Mouse (Mus musculus) bone marrow, adult 2 months (tissue): Measurements from ENCODE around the gene Sec14l4.

Experiments used
- CTCF ChIP-seq: fragments of 200-500 bp; IDR thresholded peaks from 2 replicates; pipeline ENCODE4 v1.5.1; 2011; ENCODE audit warnings: low read length, control low read depth; ENCODE audit not compliant: control insufficient read depth, insufficient read depth
- POLR2A ChIP-seq: fragments of 200-500 bp; IDR thresholded peaks from 2 replicates; pipeline ENCODE4 v1.6.1; 2011; ENCODE audit warnings: low read depth, mild to moderate bottlenecking, control low read depth, low read length, borderline replicate concordance; ENCODE audit not compliant: control insufficient read depth

GRCm38 (mm10) chr11:4094378-4095170, 63.3 kb downstream of the Sec14l4 start:
- peak; percentile 71 for TF ChIP-seq CTCF
- no peak for TF ChIP-seq POLR2A
